Mouse (Mus musculus) forebrain, embryonic 15.5 days (tissue): ENCODE measurements around the gene Mcoln1. TPM values are rescaled to one million over a fixed set of nuclear protein-coding genes. Genes with fewer than 3 reads are reported as not detected.

ENCODE experiments used
- ATAC-seq: fragments of 200-750 bp; cut with Nextera tagmentation; replicated peaks from 2 replicates; pipeline ENCODE4 v1.8.0; 2017; ENCODE audit warnings: mild to moderate bottlenecking, moderate TSS enrichment, moderate library complexity
- H3K27ac ChIP-seq: fragments of 300-500 bp; sonication (generic); replicated peaks from 2 replicates; pipeline ENCODE4 v1.5.1; 2015; ENCODE audit warnings: mild to moderate bottlenecking, inconsistent platforms
- H3K27me3 ChIP-seq: fragments of 300-500 bp; sonication (generic); 2 replicates; pipeline ENCODE4 v1.6.1; 2015; ENCODE audit warnings: inconsistent platforms
- H3K36me3 ChIP-seq: fragments of 300-500 bp; sonication (generic); 2 replicates; pipeline ENCODE4 v1.6.1; 2015; ENCODE audit warnings: mild to moderate bottlenecking, inconsistent platforms
- H3K4me1 ChIP-seq: fragments of 300-500 bp; sonication (generic); 2 replicates; pipeline ENCODE4 v1.6.1; 2015; ENCODE audit warnings: inconsistent platforms
- H3K4me2 ChIP-seq: fragments of 300-500 bp; sonication (generic); replicated peaks from 2 replicates; pipeline ENCODE4 v1.6.1; 2015; ENCODE audit warnings: mild to moderate bottlenecking, inconsistent platforms
- H3K4me3 ChIP-seq: fragments of 300-500 bp; sonication (generic); 2 replicates; pipeline ENCODE4 v1.5.1; 2015; ENCODE audit warnings: mild to moderate bottlenecking, inconsistent platforms
- H3K9ac ChIP-seq: fragments of 300-500 bp; sonication (generic); replicated peaks from 2 replicates; pipeline ENCODE4 v1.6.1; 2015; ENCODE audit warnings: mild to moderate bottlenecking, inconsistent platforms
- H3K9me3 ChIP-seq: fragments of 300-500 bp; sonication (generic); 2 replicates; pipeline ENCODE4 v1.6.1; 2016; ENCODE audit warnings: inconsistent platforms
- WGBS: fragments of 180-500 bp; shearing (Covaris S2); methylation state at CpG from one replicate; pipeline ENCODE4 v1.1.7; 2015; ENCODE audit warnings: mixed read lengths; 5-methylcytosine and 5-hydroxymethylcytosine counted together
- polyA plus RNA-seq: library from polyadenylated mRNA; unstranded; fragments of >200 nt; fragmentation: Nextera tagmentation; extraction: Ambion mirVana; gene quantifications from 2 replicates; pipeline ENCODE4 v1.2.1, GENCODE M21; 2015

Mcoln1 gene
- polyA plus RNA-seq, 1 experiment from 2014 or later = 88.9 TPM

GRCm38 (mm10) chr8:3481605-3482004 lies 18.7 kb upstream of the Mcoln1 start:
- Histone ChIP-seq H3K4me1 (no peaks in the 10 kb centered on the region), H3K36me3 (no peaks in the 10 kb centered on the region), H3K9me3 (no peaks in the 10 kb centered on the region), H3K4me2 (no peak overlapping the region), H3K4me3 (no peak overlapping the region), H3K9ac (no peak overlapping the region), H3K27me3 (no peaks in the 10 kb centered on the region), H3K27ac (no peak overlapping the region)
- WGBS = 68% methylated on average over 5 of the region's 5 CpGs
- ATAC-seq = no peak

GRCm38 (mm10) chr8:3482240-3482740 lies 18.0 kb upstream of the Mcoln1 start:
- Histone ChIP-seq H3K9ac (no peak overlapping the region), H3K4me1 (no peaks in the 10 kb centered on the region), H3K27ac (no peak overlapping the region), H3K4me3 (no peak overlapping the region), H3K36me3 (no peaks in the 10 kb centered on the region), H3K4me2 (no peak overlapping the region), H3K9me3 (no peaks in the 10 kb centered on the region), H3K27me3 (no peaks in the 10 kb centered on the region)
- WGBS = 90% methylated on average over 22 of the region's 22 CpGs
- ATAC-seq = no peak

- no peak overlapping the region for H3K9ac ChIP-seq
- 88% methylated on average over 7 of the region's 7 CpGs for WGBS
- no peaks in the 10 kb centered on the region for H3K36me3 ChIP-seq
- H3K4me2 ChIP-seq = no peak overlapping the region
- no peak for ATAC-seq
- no peak overlapping the region for H3K27ac ChIP-seq
- no peaks in the 10 kb centered on the region for H3K4me1 ChIP-seq
- H3K9me3 ChIP-seq = no peaks in the 10 kb centered on the region
- H3K4me3 ChIP-seq = no peak overlapping the region
- H3K27me3 ChIP-seq = no peaks in the 10 kb centered on the region
Observed at GRCm38 (mm10) chr8:3483546-3483945, 16.7 kb upstream of the Mcoln1 start.

GRCm38 (mm10) chr8:3485192-3485591 lies 15.1 kb upstream of the Mcoln1 start:
- H3K4me1 ChIP-seq = no peaks in the 10 kb centered on the region
- ATAC-seq = no peak
- no peak overlapping the region for H3K9ac ChIP-seq
- H3K27me3 ChIP-seq = no peaks in the 10 kb centered on the region
- no peaks in the 10 kb centered on the region for H3K36me3 ChIP-seq
- no peak overlapping the region for H3K4me2 ChIP-seq
- no peaks in the 10 kb centered on the region for H3K9me3 ChIP-seq
- H3K27ac ChIP-seq = no peak overlapping the region
- H3K4me3 ChIP-seq = no peak overlapping the region
- 35% methylated on average over 5 of the region's 5 CpGs for WGBS

GRCm38 (mm10) chr8:3492901-3493844 lies 7.1 kb upstream of the Mcoln1 start, which contains the start of gene Zfp358:
TSS of gene Zfp358 (plus strand) at chr8:3493138.
- H3K9me3 ChIP-seq = no peaks in the 10 kb centered on the region
- H3K27ac ChIP-seq = peak within 1 kb of the TSS; percentile 92
- peaks cover 24% of the 10 kb centered on the region for H3K4me1 ChIP-seq
- H3K9ac ChIP-seq = peak within 1 kb of the TSS; percentile 99
- H3K4me2 ChIP-seq = peak within 1 kb of the TSS; percentile 68
- ATAC-seq = peak; percentile 92
- H3K4me3 ChIP-seq = peak within 1 kb of the TSS; percentile 87
- H3K27me3 ChIP-seq = no peaks in the 10 kb centered on the region
- H3K36me3 ChIP-seq = peaks cover 31% of the 10 kb centered on the region
- WGBS = 1% methylated on average over 52 of the region's 64 CpGs

GRCm38 (mm10) chr8:3493845-3494208 lies 6.4 kb upstream of the Mcoln1 start:
- WGBS = 26% methylated on average over 6 of the region's 6 CpGs
- Histone ChIP-seq H3K4me1 (peaks cover 25% of the 10 kb centered on the region), H3K9ac (peak overlapping the region; percentile 99), H3K4me2 (peak overlapping the region; percentile 68), H3K36me3 (peaks cover 31% of the 10 kb centered on the region), H3K9me3 (no peaks in the 10 kb centered on the region), H3K27me3 (no peaks in the 10 kb centered on the region), H3K4me3 (peak overlapping the region; percentile 87), H3K27ac (peak overlapping the region; percentile 92)
- peak; percentile 3; the same call in 1 of the 2 replicates for ATAC-seq

GRCm38 (mm10) chr8:3495578-3496427 lies 4.5 kb upstream of the Mcoln1 start:
- WGBS = 96% methylated on average over 44 of the region's 44 CpGs
- Histone ChIP-seq H3K4me3 (no peak overlapping the region), H3K9me3 (no peaks in the 10 kb centered on the region), H3K27ac (no peak overlapping the region), H3K4me2 (no peak overlapping the region), H3K9ac (no peak overlapping the region), H3K4me1 (peaks cover 37% of the 10 kb centered on the region), H3K36me3 (peaks cover 31% of the 10 kb centered on the region), H3K27me3 (no peaks in the 10 kb centered on the region)
- ATAC-seq = no peak

GRCm38 (mm10) chr8:3496428-3496748 lies 3.9 kb upstream of the Mcoln1 start:
- peaks cover 43% of the 10 kb centered on the region for H3K4me1 ChIP-seq
- H3K27ac ChIP-seq = no peak overlapping the region
- no peaks in the 10 kb centered on the region for H3K9me3 ChIP-seq
- no peaks in the 10 kb centered on the region for H3K27me3 ChIP-seq
- peaks cover 31% of the 10 kb centered on the region for H3K36me3 ChIP-seq
- no peak overlapping the region for H3K4me2 ChIP-seq
- WGBS = 94% methylated on average over 15 of the region's 15 CpGs
- ATAC-seq = no peak
- no peak overlapping the region for H3K9ac ChIP-seq
- H3K4me3 ChIP-seq = no peak overlapping the region

GRCm38 (mm10) chr8:3498583-3498982 lies 1.7 kb upstream of the Mcoln1 start:
- H3K4me3 ChIP-seq = no peak overlapping the region
- H3K4me1 ChIP-seq = peaks cover 49% of the 10 kb centered on the region
- no peak for ATAC-seq
- no peak overlapping the region for H3K4me2 ChIP-seq
- H3K27me3 ChIP-seq = no peaks in the 10 kb centered on the region
- H3K9ac ChIP-seq = no peak overlapping the region
- H3K36me3 ChIP-seq = peaks cover 31% of the 10 kb centered on the region
- WGBS = 85% methylated on average over 3 of the region's 3 CpGs
- no peaks in the 10 kb centered on the region for H3K9me3 ChIP-seq
- H3K27ac ChIP-seq = no peak overlapping the region

- H3K27ac ChIP-seq = peak overlapping the region; percentile 88
- H3K4me3 ChIP-seq = peak overlapping the region; percentile 68
- WGBS = 9% methylated on average over 8 of the region's 8 CpGs
- no peaks in the 10 kb centered on the region for H3K9me3 ChIP-seq
- ATAC-seq = no peak
- H3K36me3 ChIP-seq = peaks cover 27% of the 10 kb centered on the region
- peak overlapping the region; percentile 61 for H3K9ac ChIP-seq
- peak overlapping the region; percentile 71 for H3K4me2 ChIP-seq
- peaks cover 38% of the 10 kb centered on the region for H3K4me1 ChIP-seq
- no peaks in the 10 kb centered on the region for H3K27me3 ChIP-seq
Observed at GRCm38 (mm10) chr8:3499751-3500150, 506 bp upstream of the Mcoln1 start.

GRCm38 (mm10) chr8:3502217-3502616 lies 2.0 kb downstream of the Mcoln1 start:
- Histone ChIP-seq H3K4me1 (peaks cover 30% of the 10 kb centered on the region), H3K27me3 (no peaks in the 10 kb centered on the region), H3K4me3 (no peak overlapping the region), H3K9me3 (no peaks in the 10 kb centered on the region), H3K27ac (no peak overlapping the region), H3K9ac (no peak overlapping the region), H3K4me2 (no peak overlapping the region), H3K36me3 (peaks cover 19% of the 10 kb centered on the region)
- ATAC-seq = no peak
- WGBS = 73% methylated on average over 4 of the region's 4 CpGs
